Mouse (Mus musculus): ENCODE measurements around the gene 4930415O20Rik.

- TF ChIP-seq FLI1 (IDR thresholded peaks at IDR 0.05; ENCODE audit: low read length): no peak
- TF ChIP-seq GATA1 (IDR thresholded peaks at IDR 0.05; ENCODE audit: borderline replicate concordance, low read length): no peak
Measured at GRCm38 (mm10) chr15:98566973-98567277, 3.9 kb upstream of the 4930415O20Rik start.
